Mouse (Mus musculus) splenic B cell, adult 2 months (primary cell): ENCODE data around the gene Tspoap1.

Experiments used
- DNase-seq: peaks from one replicate; pipeline ENCODE4 v3.0.0-alpha.2; 2011; ENCODE audit warnings: low read depth, low spot score
- H3K27me3 ChIP-seq: 2 replicates; pipeline ENCODE4 v1.6.1; 2012; ENCODE audit warnings: mild to moderate bottlenecking, low read length, moderate library complexity, mixed read lengths; ENCODE audit not compliant: control insufficient read depth, poor library complexity, insufficient read depth, severe bottlenecking
- H3K36me3 ChIP-seq: 2 replicates; pipeline ENCODE4 v1.6.1; 2012; ENCODE audit warnings: mild to moderate bottlenecking, low read length, moderate library complexity, mixed read lengths; ENCODE audit not compliant: control insufficient read depth, poor library complexity, insufficient read depth, severe bottlenecking

Gene Tspoap1

DNA sequence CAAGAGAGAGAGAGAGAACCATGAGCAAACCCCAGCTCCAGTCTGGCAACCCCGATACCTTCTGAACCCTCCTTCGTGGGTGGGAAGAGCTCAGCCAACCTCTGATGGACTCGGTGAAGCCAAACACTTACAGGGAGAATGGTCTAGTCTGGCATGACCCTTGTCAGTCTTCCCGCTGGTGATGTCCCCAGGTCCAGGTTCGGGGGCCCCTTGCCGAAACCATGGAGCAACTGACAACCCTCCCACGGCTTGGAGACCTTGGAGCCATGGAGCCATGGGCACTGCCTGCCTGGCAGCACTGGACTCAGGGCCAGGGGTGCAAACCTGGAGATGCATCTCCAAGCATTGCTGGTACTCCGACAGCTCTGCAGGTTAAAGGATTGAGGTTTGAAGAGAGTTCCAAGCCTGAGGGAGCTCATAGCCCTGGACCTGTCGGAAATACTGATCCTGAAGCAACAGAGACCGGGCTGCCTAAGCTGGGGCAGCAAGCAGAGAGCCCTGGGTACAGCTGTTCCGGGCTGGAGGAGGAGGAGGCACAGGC is 910 bp downstream of the Tspoap1 start:
- no peaks in the 10 kb centered on the region; the same call in 1 of the 2 replicates for H3K27me3 ChIP-seq
- peaks cover 20% of the 10 kb centered on the region for H3K36me3 ChIP-seq
- DNase-seq: peak; percentile 46

DNA sequence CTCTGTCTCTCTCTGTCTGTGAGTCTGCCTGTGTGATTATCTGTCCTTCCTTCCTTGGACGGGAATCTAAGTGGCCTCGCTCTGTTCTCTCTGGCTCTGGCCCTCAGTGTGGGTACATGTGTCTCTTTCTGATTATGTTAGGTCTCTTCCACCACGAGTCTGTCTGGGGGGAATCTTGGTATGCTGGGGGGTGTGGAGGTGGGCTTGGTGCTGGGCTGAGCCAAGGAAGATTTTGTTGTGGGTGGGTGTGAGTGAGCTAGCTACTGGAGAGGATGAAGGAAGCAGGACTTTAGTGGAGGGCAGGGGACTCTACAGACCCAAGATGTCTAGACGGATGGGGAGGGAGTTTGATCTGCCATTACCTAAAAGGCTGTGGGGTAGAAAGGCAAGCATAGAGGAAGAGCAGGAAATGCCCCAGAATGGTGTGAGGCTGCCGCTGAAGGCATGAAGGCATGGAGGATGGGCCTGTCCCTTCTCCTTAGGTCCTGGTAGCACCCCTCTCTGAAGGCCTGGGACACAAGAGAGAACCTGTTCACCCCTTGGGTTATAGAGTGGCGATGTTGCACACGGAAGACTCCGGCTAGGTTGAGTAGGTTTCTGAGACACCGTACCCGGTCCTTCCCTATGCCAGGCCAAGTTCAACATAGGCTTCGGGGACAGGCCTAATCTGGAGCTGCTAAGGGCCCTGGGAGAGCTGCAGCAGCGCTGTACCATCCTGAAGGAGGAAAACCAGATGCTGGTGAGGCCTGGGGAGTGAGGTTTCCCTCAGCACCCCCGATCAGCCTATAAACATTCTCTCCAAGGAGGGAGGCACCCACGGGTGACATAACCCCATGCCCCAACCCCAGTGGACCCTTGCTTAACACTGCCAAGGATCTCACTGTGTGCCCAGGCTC is 1.7 kb downstream of the Tspoap1 start:
- DNase-seq: no peak
- peaks cover 12% of the 10 kb centered on the region for H3K36me3 ChIP-seq

DNA sequence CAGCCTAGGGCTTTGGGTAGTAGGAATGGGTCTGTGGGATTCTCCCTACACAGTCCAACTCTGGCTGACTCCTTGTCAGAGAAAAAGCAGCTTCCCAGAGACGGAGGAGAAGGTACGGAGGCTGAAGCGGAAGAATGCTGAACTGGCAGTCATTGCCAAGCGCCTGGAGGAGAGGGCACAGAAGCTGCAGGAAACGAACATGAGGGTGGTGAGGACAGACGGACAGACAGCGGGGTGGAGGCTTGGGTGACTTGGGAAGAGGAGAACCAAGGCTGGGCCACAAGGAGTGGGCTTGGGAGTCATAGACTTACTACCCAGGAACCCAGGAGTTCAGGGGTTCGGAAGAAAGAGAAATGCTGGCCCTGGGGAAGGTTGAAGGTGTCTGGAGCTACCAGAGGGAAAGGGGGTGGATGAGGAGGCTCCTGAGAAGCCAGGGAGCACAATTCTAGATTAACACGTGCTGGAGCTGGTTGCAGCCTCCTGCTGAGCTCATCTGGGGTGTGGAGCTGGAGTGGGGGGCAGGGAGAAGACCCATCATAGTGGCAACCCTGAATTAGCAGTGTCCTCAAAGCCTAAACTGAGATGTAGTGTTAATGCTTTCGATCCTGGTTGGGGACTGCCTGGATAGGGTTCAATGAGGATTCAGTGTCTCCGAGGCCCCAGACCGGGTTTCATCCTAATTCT is 2.5 kb downstream of the Tspoap1 start:
- DNase-seq: peak; percentile 35
- H3K36me3 ChIP-seq: peaks cover 5% of the 10 kb centered on the region; the same call in 1 of the 2 replicates
- H3K27me3 ChIP-seq: no peaks in the 10 kb centered on the region; the same call in 1 of the 2 replicates

More for the DNA sequence above, 1.7 kb downstream of the Tspoap1 start:
- H3K27me3 ChIP-seq: no peaks in the 10 kb centered on the region; the same call in 1 of the 2 replicates

DNA sequence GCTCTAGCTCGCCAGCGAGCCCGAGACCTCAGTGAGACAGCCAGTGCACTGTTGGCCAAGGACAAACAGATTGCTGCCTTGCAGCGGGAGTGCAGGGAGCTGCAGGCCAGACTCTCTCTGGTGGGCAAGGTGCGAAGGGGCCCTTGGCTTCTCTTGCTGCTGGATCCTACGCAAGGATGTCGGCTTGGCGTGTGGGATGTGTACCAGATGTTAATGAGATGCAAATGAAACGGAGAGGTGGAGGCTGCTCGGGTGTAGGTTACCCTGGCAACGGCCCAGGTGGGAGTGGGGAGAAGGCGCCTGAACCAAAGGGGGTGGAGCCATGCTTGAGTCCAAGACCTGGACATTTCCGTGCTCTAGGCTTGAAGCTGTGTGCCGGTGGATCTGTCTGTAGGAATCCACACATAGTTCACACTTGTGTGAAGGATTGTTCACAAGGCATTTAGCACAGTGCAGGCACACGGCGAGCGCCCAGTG is 3.2 kb downstream of the Tspoap1 start:
- H3K27me3 ChIP-seq: no peaks in the 10 kb centered on the region; the same call in 1 of the 2 replicates
- DNase-seq: peak; percentile 62
- no peaks in the 10 kb centered on the region for H3K36me3 ChIP-seq

DNA sequence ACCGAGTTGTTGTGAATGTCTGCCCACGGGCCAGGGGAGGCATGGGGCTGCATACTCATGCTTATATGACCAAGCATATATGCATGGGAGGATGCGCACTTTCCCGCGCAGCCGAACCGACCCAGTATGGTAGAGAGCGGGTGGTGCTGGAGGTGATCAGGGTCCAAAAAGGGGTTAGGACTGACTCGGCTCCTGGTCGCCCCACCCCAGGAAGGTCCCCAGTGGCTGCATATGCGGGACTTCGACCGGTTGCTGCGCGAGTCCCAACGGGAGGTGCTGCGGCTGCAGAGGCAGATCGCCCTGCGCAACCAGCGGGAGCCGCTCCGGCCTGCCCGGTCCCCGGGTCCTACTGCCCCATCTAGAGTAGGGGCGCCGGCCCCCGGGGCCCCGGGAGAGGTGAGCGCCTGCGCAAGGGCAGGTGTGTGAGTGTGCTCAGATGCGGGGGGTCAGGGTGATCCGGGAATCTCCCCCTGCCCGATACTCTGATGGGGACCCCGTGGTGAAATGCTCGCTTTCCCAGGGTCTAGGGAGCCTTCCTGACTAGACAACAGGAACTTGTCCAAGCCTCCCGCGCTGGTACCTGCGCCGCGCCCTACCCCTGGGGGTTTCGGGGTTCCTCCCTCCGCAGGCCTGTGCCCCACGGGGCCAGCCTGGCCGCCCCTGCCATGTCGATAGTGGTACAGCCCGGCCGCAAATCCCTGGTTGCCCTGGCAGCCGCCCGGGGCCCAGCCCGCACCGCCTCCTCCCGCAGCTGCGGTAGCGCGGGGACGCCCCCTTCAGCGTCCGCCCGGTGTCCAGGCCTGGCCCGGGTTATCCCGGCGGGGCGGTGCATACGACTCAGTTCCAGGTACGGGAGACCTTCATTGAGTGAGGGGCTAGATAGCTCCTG is 3.9 kb downstream of the Tspoap1 start:
- DNase-seq: peak; percentile 72
- Histone ChIP-seq H3K27me3 (no peaks in the 10 kb centered on the region; the same call in 1 of the 2 replicates), H3K36me3 (no peaks in the 10 kb centered on the region)

DNA sequence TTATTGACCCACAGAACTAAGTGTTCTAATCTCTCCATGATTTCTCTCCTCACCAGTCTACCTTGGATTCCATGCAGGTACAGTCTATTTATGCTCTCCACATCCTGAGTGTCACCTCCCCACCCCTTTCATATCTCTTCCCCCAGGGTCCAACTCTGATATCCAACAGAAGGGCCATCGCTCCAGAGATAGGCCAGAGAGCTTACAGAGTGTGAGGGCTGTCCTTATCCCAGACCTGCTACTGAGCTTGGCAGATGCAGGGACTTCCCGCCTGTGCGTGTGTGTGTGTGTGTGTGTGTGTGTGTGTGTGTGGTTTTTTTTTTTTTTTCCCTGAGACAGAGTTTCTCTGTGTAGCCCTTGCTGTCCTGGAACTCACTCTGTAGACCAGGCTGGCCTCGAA is 8.4 kb downstream of the Tspoap1 start:
- H3K36me3 ChIP-seq: no peaks in the 10 kb centered on the region
- no peaks in the 10 kb centered on the region; the same call in 1 of the 2 replicates for H3K27me3 ChIP-seq
- DNase-seq: peak; percentile 17

DNA sequence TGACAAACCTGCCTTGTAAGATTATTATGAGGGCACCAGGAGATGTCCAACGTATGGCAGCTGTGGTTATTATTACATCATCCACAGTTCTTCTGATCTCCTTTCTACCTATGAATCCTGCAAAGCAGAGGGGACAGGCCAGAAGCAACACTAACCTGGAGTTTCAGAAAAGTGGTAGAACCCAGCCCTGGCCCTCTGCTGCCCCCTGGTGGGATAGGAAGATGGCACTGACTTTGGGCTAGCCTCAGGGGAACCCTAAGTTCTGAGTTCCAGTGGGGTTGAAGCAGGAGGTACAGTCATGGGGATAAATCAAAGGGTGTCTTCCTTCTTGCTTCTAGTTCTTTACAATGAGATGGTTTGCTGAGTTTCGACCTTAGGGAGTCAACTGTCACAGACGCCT is 10.6 kb downstream of the Tspoap1 start:
- Histone ChIP-seq H3K36me3 (no peaks in the 10 kb centered on the region), H3K27me3 (no peaks in the 10 kb centered on the region)
- peak; percentile 90 for DNase-seq

DNA sequence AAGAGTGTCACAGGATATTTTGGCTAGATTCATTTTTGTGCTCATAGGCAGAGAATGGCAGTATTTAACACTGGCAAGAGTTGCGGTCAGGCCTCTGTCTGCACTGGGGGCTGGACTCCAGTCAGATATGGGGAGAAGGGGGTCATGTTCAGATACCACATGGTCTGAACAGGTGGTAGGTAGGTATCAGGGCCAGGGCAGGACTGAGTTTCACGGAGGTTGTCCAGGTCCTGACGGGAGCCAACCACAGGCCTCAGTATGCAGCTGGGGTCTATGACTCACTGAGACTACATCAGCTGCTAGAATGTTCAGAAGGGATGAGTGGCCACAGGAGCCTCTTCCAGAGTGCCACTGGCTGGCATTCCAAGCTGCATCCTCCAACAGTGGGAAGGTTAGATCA is 12.0 kb downstream of the Tspoap1 start:
- DNase-seq: peak; percentile 12
- no peaks in the 10 kb centered on the region for H3K27me3 ChIP-seq
- no peaks in the 10 kb centered on the region for H3K36me3 ChIP-seq

DNA sequence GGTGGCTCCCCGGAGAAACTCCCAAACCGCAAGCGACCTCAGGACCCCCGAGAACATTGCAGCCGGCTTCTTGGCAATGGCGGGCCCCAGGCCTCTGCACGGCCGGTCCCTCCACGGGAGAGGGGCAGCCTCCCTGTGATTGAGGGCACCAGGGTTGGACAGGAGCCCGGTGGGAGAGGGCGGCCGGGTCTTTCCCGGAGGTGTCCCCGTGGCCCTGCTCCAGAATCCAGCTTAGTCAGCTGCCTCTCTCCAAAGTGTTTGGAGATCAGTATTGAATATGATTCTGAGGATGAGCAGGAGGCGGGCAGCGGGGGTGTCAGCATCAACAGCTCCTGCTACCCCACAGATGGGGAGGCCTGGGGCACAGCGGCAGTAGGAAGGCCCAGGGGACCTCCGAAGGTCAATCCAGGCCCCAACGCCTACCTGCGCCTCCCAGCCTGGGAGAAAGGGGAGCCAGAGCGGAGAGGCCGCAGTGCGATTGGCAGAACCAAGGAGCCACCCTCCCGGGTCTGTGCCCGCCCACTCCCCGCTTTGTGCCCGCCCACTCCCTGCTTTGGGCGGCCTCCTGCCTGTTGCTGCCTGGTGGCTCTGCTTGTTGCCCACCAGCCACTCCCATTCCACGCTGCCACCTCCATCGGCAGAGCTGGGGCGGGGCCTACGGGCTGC is 17.9 kb downstream of the Tspoap1 start:
- peak; percentile 27 for DNase-seq
- Histone ChIP-seq H3K36me3 (no peaks in the 10 kb centered on the region), H3K27me3 (no peaks in the 10 kb centered on the region)

DNA sequence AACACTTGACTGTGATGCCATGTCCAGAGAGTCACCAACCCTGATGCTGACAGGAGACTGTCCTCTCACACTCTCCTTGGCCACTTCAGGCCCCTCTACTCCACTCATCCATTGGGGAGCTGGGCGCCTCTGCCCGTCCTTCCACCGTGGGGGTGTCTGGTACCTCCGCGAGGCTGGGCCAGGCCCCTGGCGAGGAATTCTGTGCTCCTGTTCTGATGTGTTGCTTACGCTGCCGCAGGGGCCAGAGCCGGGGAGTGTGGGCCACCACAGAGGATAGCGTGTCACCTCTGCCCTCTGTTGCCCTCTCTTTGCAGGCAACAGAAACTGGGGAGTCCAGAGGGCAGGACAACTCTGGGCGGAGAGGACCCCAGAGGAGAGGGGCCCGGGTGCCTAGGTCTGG is 18.6 kb downstream of the Tspoap1 start:
- Histone ChIP-seq H3K36me3 (no peaks in the 10 kb centered on the region), H3K27me3 (no peaks in the 10 kb centered on the region)
- DNase-seq: peak; percentile 11

DNA sequence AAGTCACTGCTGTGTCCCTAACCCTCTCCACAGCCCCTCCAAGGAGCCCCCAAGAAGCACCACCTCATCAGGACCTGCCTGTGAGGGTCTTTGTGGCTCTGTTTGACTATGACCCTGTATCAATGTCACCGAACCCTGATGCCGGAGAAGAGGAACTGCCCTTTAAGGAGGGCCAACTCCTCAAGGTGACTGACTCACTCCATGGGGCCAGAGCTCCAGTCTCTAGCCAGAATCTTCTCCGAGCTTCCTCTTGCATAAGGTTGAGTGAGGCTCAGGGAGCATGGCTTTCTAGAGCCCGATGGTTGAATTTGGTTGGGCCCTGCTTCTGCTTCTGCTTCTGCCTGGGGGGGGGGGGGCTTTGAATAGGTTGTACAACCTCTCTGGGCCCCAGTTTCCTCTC is 19.1 kb downstream of the Tspoap1 start:
- Histone ChIP-seq H3K27me3 (no peaks in the 10 kb centered on the region), H3K36me3 (no peaks in the 10 kb centered on the region)
- peak; percentile 11 for DNase-seq

DNA sequence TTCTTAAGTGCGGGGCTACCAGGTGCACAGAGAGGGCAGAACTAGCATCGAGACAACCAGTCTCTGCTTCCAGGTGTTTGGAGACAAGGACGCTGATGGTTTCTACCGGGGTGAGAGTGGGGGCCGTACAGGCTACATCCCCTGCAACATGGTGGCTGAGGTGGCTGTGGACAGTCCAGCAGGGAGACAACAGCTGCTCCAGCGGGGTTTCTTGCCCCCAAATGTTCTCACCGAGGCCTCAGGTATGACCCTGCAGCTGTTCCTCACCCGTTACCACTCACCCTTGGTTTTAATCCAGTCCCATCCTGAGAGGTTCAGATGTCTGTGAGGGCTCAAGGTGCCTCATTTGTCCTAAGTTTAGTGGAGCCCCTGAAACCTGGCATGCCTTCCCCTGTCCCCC is 19.8 kb downstream of the Tspoap1 start:
- Histone ChIP-seq H3K36me3 (no peaks in the 10 kb centered on the region), H3K27me3 (no peaks in the 10 kb centered on the region)
- DNase-seq: peak; percentile 12

DNA sequence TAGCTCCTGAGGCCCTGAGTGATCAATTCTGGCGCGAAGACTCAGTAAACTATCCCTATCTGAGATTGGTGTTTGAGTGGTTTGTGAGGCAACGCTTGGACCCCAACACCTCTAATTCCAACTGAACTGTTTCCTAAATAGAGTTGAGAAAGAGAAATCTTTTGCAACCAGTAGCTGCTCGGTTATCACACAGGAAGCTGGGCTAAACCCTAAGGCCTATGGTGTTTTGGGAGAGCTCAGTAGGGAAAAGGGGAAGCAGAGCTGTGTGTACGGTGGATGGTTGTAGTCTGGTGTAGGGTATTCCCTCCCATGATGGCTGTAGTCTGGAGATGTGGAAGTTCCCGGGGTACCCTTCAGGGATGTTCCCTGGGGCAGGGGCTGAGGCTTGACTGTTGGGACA is 29.7 kb downstream of the Tspoap1 start:
- DNase-seq: no peak
- Histone ChIP-seq H3K36me3 (no peaks in the 10 kb centered on the region), H3K27me3 (no peaks in the 10 kb centered on the region)

DNA sequence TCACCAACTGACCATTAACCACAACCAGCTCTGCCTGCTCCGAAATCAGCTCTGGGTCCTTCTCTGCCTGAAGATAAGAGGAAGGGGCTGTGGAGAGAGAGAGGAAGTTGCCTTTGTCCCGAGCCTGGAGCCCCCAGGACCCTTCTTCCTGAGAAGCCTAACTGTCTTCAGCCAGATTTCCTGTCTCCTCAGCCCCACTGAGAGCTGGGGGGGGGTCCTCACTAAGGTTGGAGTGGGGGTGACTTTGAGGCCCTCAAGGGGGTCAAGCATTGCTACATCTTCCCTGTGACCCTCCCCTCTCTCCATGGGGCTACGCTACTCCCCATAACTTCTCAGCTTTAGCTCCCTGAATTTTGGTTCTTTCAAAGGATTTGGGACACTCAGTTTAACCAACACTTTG is 33.1 kb downstream of the Tspoap1 start, which contains the start of gene Mpo:
Gene Mpo (plus strand): TSS at position 122 of the 400 bp plus-strand sequence.
- Histone ChIP-seq H3K36me3 (no peaks in the 10 kb centered on the region), H3K27me3 (no peaks in the 10 kb centered on the region)
- no peak for DNase-seq
